In the genomic region with DNA sequence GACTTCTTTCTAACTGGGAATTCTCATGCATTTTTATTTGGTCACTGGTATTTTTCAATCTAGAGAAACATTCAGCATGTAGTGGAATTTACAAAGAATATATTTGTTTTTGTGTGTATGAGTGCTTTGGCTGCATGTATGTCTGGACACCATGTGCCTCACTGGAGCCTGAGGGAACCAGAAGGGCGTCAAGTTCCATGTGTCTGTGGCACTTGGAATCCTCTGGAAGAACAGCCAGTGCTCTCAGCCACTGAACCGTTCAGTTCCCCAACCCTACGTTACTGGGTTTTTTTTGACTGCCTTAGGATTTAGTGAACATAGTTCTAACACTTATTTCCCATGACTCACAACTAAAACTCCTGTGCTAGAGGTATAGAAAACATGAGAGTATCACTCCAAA, we compare ENCODE assay signal across 12 mouse cellular contexts.
"Had no signal": no experiment of that assay in that cellular context is flagged by ENCODE, and none has a peak within 500 bp of the region (broad histone marks: within the 10 kb centered on the region; RNA-seq: fewer than 3 reads in every experiment).

No protein-coding gene starts in this region.

- H3K27me3 ChIP-seq: limb, embryonic 12.5 days; lung, embryonic 15.5 days; midbrain, embryonic 13.5 days had no signal

- H3K9me3 ChIP-seq: lung, embryonic 15.5 days had no signal

- H3K36me3 ChIP-seq: limb, embryonic 12.5 days; lung, embryonic 15.5 days; midbrain, embryonic 13.5 days had no signal

- H3K4me3 ChIP-seq: layer of hippocampus, adult 2 months; limb, embryonic 12.5 days; lung, embryonic 15.5 days; midbrain, embryonic 13.5 days had no signal

- ATAC-seq: inflammation-experienced regulatory T-cells, adult 6 months; midbrain, embryonic 13.5 days had no signal

- DNase-seq: kidney, adult 11 months; kidney, postnatal 10 days; kidney, postnatal 4 days; lung, postnatal 14 days; right cerebral cortex, postnatal 14 days had no signal

- H3K27ac ChIP-seq: layer of hippocampus, adult 2 months; limb, embryonic 12.5 days; lung, embryonic 15.5 days; macrophage; midbrain, embryonic 13.5 days; stomach, postnatal 0 days had no signal

- H3K9ac ChIP-seq: limb, embryonic 12.5 days; lung, embryonic 15.5 days; midbrain, embryonic 13.5 days had no signal

- H3K4me2 ChIP-seq: limb, embryonic 12.5 days; lung, embryonic 15.5 days; midbrain, embryonic 13.5 days had no signal
